Comparison of ENCODE assay signal across 10 mouse cellular contexts in the genomic region with DNA sequence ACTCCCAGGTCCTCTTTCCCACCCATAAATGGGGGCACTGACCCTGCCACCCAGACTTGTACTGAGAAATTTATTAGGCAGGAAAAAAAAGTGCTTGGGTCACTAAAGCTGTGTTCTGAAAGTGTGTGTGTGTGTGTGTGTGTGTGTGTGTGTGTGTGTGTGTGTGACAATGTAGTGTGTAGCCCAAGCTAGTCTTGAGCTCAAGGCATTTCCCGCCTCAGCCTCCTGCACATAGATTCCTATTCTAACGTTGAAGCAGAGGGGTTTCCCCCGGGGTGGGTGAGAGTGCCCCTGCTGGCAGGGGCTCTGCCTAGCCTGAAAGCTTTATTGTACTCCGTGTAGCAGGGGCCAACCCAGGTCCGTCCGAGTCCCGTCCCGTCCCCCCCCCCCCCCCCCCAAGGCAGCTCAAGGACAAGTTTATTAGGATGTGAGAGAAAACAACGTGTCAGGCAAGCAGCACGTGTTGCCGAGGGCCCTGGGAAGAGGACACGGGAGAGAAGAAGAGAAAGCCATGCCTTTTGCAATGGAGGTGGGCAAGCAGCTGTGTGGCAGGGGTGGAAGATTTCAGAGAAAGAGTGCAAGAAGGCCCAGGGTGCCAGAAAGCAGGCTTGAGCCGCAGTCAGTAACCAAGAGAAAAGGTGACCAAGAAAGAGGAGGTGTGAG. TPM values are rescaled to one million over a fixed set of nuclear protein-coding genes. Genes with fewer than 3 reads are reported as not detected.
DNase-seq lines count a peak whose midpoint lies in the region; ATAC-seq and TF ChIP-seq lines count a peak whose summit lies in the region.
"Had no signal": no experiment of that assay in that cellular context is flagged by ENCODE, and none has a peak within 500 bp of the region (broad histone marks: within the 10 kb centered on the region; RNA-seq: fewer than 3 reads in every experiment).

No protein-coding gene starts in this region.

- no peak overlapping the region; the same call in 1 of the 2 replicates for H3K4me3 ChIP-seq in kidney, postnatal 0 days (replicated peaks; ENCODE audit: low read depth, low read length)
- peak overlapping the region; percentile 86 for H3K4me3 ChIP-seq in E14TG2a.4 (replicated peaks; ENCODE audit: low read length)
- H3K4me3 ChIP-seq in limb, embryonic 12.5 days (replicated peaks) = peak overlapping the region; percentile 52; the same call in 1 of the 2 replicates

- no peak for ATAC-seq in kidney, postnatal 0 days (replicated peaks; ENCODE audit: low FRiP score, low read depth)
- no peak for ATAC-seq in limb, embryonic 12.5 days (ENCODE audit: insufficient number of reproducible peaks, insufficient read depth, low FRiP score, low TSS enrichment, low read depth)

- H3K36me3 ChIP-seq in kidney, postnatal 0 days (ENCODE audit: insufficient read depth, low read length) = no peaks in the 10 kb centered on the region
- peaks cover 62% of the 10 kb centered on the region for H3K36me3 ChIP-seq in E14TG2a.4 (ENCODE audit: insufficient read depth, low read length)
- no peaks in the 10 kb centered on the region for H3K36me3 ChIP-seq in limb, embryonic 12.5 days

- WGBS in kidney, postnatal 0 days = 32% methylated on average over 9 of the region's 13 CpGs
- 19% methylated on average over 13 of the region's 13 CpGs for WGBS in limb, embryonic 12.5 days

- H3K9ac ChIP-seq in kidney, postnatal 0 days (ENCODE audit: low read depth, low read length) = no peak overlapping the region
- no peak overlapping the region for H3K9ac ChIP-seq in limb, embryonic 12.5 days (replicated peaks)

- DNase-seq in kidney, postnatal 0 days (ENCODE audit: low spot score) = no peak
- DNase-seq in kidney, adult 9 months = no peak
- peak; percentile 87 for DNase-seq in ZHBTc4 (ENCODE audit: low read depth, low spot score)
- DNase-seq in adrenal gland, postnatal 25 days = no peak
- no peak for DNase-seq in right cerebral cortex, postnatal 4 days
- DNase-seq in cerebellum, adult 9-11 months = no peak
- DNase-seq: gastrocnemius, postnatal 14 days; lung, postnatal 14 days had no signal

- no peak for TF ChIP-seq CTCF in kidney, postnatal 0 days (IDR thresholded peaks at IDR 0.05; ENCODE audit: low read depth)
- TF ChIP-seq CTCF in E14TG2a.4 (conservative IDR thresholded peaks at IDR 0.05; ENCODE audit: low read length) = peak; percentile 17; the same call in 1 of the 2 replicates

- no peak overlapping the region for H3K27ac ChIP-seq in kidney, postnatal 0 days
- no peak overlapping the region for H3K27ac ChIP-seq in limb, embryonic 12.5 days

- H3K4me1 ChIP-seq in kidney, postnatal 0 days (replicated peaks; ENCODE audit: insufficient read depth, low read length) = peaks cover 14% of the 10 kb centered on the region
- H3K4me1 ChIP-seq in E14TG2a.4 (replicated peaks; ENCODE audit: low read depth, low read length) = peaks cover 58% of the 10 kb centered on the region
- H3K4me1 ChIP-seq in limb, embryonic 12.5 days (replicated peaks) = peaks cover 20% of the 10 kb centered on the region

- H3K4me2 ChIP-seq in kidney, postnatal 0 days (ENCODE audit: low read length) = peak overlapping the region; percentile 96
- peak overlapping the region; percentile 92 for H3K4me2 ChIP-seq in limb, embryonic 12.5 days

- no peaks in the 10 kb centered on the region for H3K9me3 ChIP-seq in kidney, postnatal 0 days (replicated peaks; ENCODE audit: low read length)
- H3K9me3 ChIP-seq in E14TG2a.4 (ENCODE audit: low read length) = no peaks in the 10 kb centered on the region
- 0 out of 2 replicates have a peak, but pooled peaks cover 7% of the 10 kb centered on the region for H3K9me3 ChIP-seq in limb, embryonic 12.5 days

- no peaks in the 10 kb centered on the region for H3K27me3 ChIP-seq in kidney, postnatal 0 days (ENCODE audit: insufficient read depth, low read length)
- H3K27me3 ChIP-seq in E14TG2a.4 (ENCODE audit: insufficient read depth, low read length) = peaks cover 44% of the 10 kb centered on the region
- peaks cover 70% of the 10 kb centered on the region for H3K27me3 ChIP-seq in limb, embryonic 12.5 days

RNA-seq across cellular contexts. Expression of a gene that starts 37.5 kb away (rescaled TPM):
- 0.18 and 0.28 TPM in 2 replicates for polyA plus RNA-seq in kidney, postnatal 0 days (2015; fragmentation: Nextera tagmentation; extraction: Ambion mirVana)
- 0.79 and 1.0 TPM in 2 replicates for polyA plus RNA-seq in limb, embryonic 12.5 days (2016; fragmentation: Nextera tagmentation; extraction: Ambion mirVana)
- 1.1 and 1.7 TPM in 2 replicates for total RNA-seq in adrenal gland, postnatal 25 days (2021)

RNA-seq across cellular contexts. Expression of a gene that starts 40.9 kb away (rescaled TPM):
- polyA plus RNA-seq in kidney, postnatal 0 days (2015; fragmentation: Nextera tagmentation; extraction: Ambion mirVana) = 27.2 and 27.8 TPM in 2 replicates
- 7.0 and 10.0 TPM in 2 replicates for polyA plus RNA-seq in limb, embryonic 12.5 days (2016; fragmentation: Nextera tagmentation; extraction: Ambion mirVana)
- total RNA-seq in adrenal gland, postnatal 25 days (2021) = 127 and 149 TPM in 2 replicates
